Mouse (Mus musculus) neutrophil, adult 65 days (primary cell): Measurements from ENCODE around the gene Casp8. TPM values are rescaled to one million over a fixed set of nuclear protein-coding genes. Genes with fewer than 3 reads are reported as not detected.

Experiments used
- total RNA-seq: library from RNA; stranded (reverse); gene quantifications from 2 replicates; pipeline ENCODE4 v1.2.4, GENCODE M21; 2023

Casp8 gene
- 33.5 and 45.6 TPM in 2 replicates for total RNA-seq

GRCm38 (mm10) chr1:58795291-58796058, at the start of gene Casp8:
TSS of gene Casp8 (plus strand) at chr1:58795374.

Other genes starting within 250 kb of the Casp8 start
- 10.9 and 12.8 TPM in 2 replicates for gene Fam126b, start 209.1 kb upstream of the Casp8 start, total RNA-seq
- 36.0 and 41.8 TPM in 2 replicates for gene Ndufb3, start 209.0 kb upstream of the Casp8 start, total RNA-seq
- gene Als2cr12, start 99.4 kb upstream of the Casp8 start, total RNA-seq, result not detected in 2 replicates
- 180 and 205 TPM in 2 replicates for gene Cflar, start 83.9 kb upstream of the Casp8 start, total RNA-seq
- 59.2 and 72.7 TPM in 2 replicates for gene Trak2, start 178.1 kb downstream of the Casp8 start, total RNA-seq
- 10.1 and 11.7 TPM in 2 replicates for gene Stradb, start 178.1 kb downstream of the Casp8 start, total RNA-seq